ENCODE assay signal across 12 mouse cellular contexts in genomic region chr2:166090131-166090581, GRCm38 (mm10).
DNase-seq lines count a peak whose midpoint lies in the region; ATAC-seq lines count a peak whose summit lies in the region.
"Had no signal": no experiment of that assay in that cellular context is flagged by ENCODE, and none has a peak within 500 bp of the region (broad histone marks: within the 10 kb centered on the region; RNA-seq: fewer than 3 reads in every experiment).

No protein-coding gene starts in this region.

- H3K36me3 ChIP-seq in limb, embryonic 13.5 days: peaks cover 95% of the 10 kb centered on the region

- 35% methylated on average over 7 of the region's 7 CpGs for WGBS in limb, embryonic 13.5 days

- peak overlapping the region; percentile 22; the same call in 1 of the 2 replicates for H3K27ac ChIP-seq in limb, embryonic 13.5 days
- H3K27ac ChIP-seq: hindbrain, embryonic 15.5 days had no signal

- peak; percentile 44 for ATAC-seq in granulocyte monocyte progenitor cell, adult 5-6 weeks (replicated peaks; ENCODE audit: poor library complexity, severe bottlenecking)
- no peak for ATAC-seq in limb, embryonic 13.5 days (ENCODE audit: low FRiP score, low read depth)
- no peak for ATAC-seq in megakaryocyte-erythroid progenitor cell, adult 5-6 weeks (replicated peaks; ENCODE audit: low FRiP score, low TSS enrichment, poor library complexity, severe bottlenecking)
- ATAC-seq: forebrain, embryonic 16.5 days had no signal

- no peaks in the 10 kb centered on the region for H3K27me3 ChIP-seq in limb, embryonic 13.5 days
- H3K27me3 ChIP-seq: hindbrain, embryonic 15.5 days had no signal

- no peak overlapping the region for H3K4me2 ChIP-seq in limb, embryonic 13.5 days (replicated peaks)
- H3K4me2 ChIP-seq: hindbrain, embryonic 15.5 days had no signal

- H3K9me3 ChIP-seq in limb, embryonic 13.5 days: no peaks in the 10 kb centered on the region
- H3K9me3 ChIP-seq: hindbrain, embryonic 15.5 days had no signal

- H3K9ac ChIP-seq in limb, embryonic 13.5 days: peak overlapping the region; percentile 13; the same call in 1 of the 2 replicates
- H3K9ac ChIP-seq: hindbrain, embryonic 15.5 days had no signal

- H3K4me3 ChIP-seq in limb, embryonic 13.5 days: no peak overlapping the region
- H3K4me3 ChIP-seq: hindbrain, embryonic 15.5 days had no signal

- H3K4me1 ChIP-seq in limb, embryonic 13.5 days: peaks cover 12% of the 10 kb centered on the region
- H3K4me1 ChIP-seq: hindbrain, embryonic 15.5 days had no signal

- peak; percentile 37 for DNase-seq in kidney, adult 11 months
- no peak for DNase-seq in kidney, adult 18-20 months
- DNase-seq in embryo, embryonic 11 days: peak; percentile 54
- DNase-seq in layer of hippocampus, adult 9-11 months: no peak
- DNase-seq: cerebellum, adult 18-20 months; layer of hippocampus, postnatal 36 days; lung, postnatal 10 days had no signal

Comparison
In these comparisons a context has a peak if more than half of its experiments do, and no peak if none do; other contexts are left out.
1. DNase-seq: peak in kidney, adult 11 months (single experiment) and embryo, embryonic 11 days (single experiment); none in kidney, adult 18-20 months (single experiment) and layer of hippocampus, adult 9-11 months (single experiment).